Mouse (Mus musculus) heart, postnatal 0 days (tissue): ENCODE measurements around the gene Dnah2. TPM values are rescaled to one million over a fixed set of nuclear protein-coding genes. Genes with fewer than 3 reads are reported as not detected.

ENCODE experiments used
- ATAC-seq: fragments of 200-750 bp; cut with Nextera tagmentation; 2 replicates; pipeline ENCODE4 v1.8.0; 2017; ENCODE audit warnings: low read depth, moderate number of reproducible peaks, moderate library complexity; ENCODE audit not compliant: insufficient read depth
- DNase-seq: peaks from one replicate; pipeline ENCODE4 v3.0.0-alpha.2; 2016; ENCODE audit warnings: low spot score
- H3K27ac ChIP-seq: fragments of 300-500 bp; sonication (generic); 2 replicates; pipeline ENCODE4 v1.5.1; 2014; ENCODE audit warnings: low read depth, mild to moderate bottlenecking
- H3K27me3 ChIP-seq: fragments of 300-500 bp; sonication (generic); 2 replicates; pipeline ENCODE4 v1.6.1; 2014; ENCODE audit warnings: low read length, mixed read lengths; ENCODE audit not compliant: control insufficient read depth, insufficient read depth
- H3K36me3 ChIP-seq: fragments of 300-500 bp; sonication (generic); replicated peaks from 2 replicates; pipeline ENCODE4 v1.6.1; 2014; ENCODE audit warnings: low read length, mixed read lengths; ENCODE audit not compliant: control insufficient read depth, insufficient read depth
- H3K4me1 ChIP-seq: fragments of 300-500 bp; sonication (generic); 2 replicates; pipeline ENCODE4 v1.6.1; 2014; ENCODE audit warnings: antibody characterized with exemption; ENCODE audit not compliant: control insufficient read depth, insufficient read depth
- H3K4me2 ChIP-seq: fragments of 300-500 bp; sonication (generic); 2 replicates; pipeline ENCODE4 v1.6.1; 2014; ENCODE audit warnings: low read depth, mild to moderate bottlenecking, low read length, moderate library complexity
- H3K4me3 ChIP-seq: fragments of 300-500 bp; sonication (generic); 2 replicates; pipeline ENCODE4 v1.5.1; 2014; ENCODE audit warnings: low read depth, low read length
- H3K9ac ChIP-seq: fragments of 300-500 bp; sonication (generic); replicated peaks from 2 replicates; pipeline ENCODE4 v1.6.1; 2014; ENCODE audit warnings: low read depth, low read length, mixed read lengths
- H3K9me3 ChIP-seq: fragments of 300-500 bp; sonication (generic); replicated peaks from 2 replicates; pipeline ENCODE4 v1.6.1; 2016; ENCODE audit warnings: low read length; ENCODE audit not compliant: control insufficient read depth
- CTCF ChIP-seq: IDR thresholded peaks from 2 replicates; pipeline ENCODE4 v1.5.1; 2016; ENCODE audit warnings: antibody characterized with exemption, control low read depth, low read depth
- EP300 ChIP-seq: IDR thresholded peaks from 2 replicates; pipeline ENCODE4 v1.6.1; 2016; ENCODE audit warnings: antibody characterized with exemption, low read depth
- WGBS: fragments of 180-500 bp; shearing (Covaris S2); extraction: QIAGEN DNeasy Blood & Tissue Kit; methylation state at CpG from one replicate; pipeline ENCODE4 v1.1.7; 2014; 5-methylcytosine and 5-hydroxymethylcytosine counted together
- polyA plus RNA-seq: library from polyadenylated mRNA; unstranded; fragments of >200 nt; fragmentation: Nextera tagmentation; extraction: Ambion mirVana; gene quantifications from 2 replicates; pipeline ENCODE4 v1.2.1, GENCODE M21; 2015
- total RNA-seq: library from RNA; depleted of rRNA; stranded (reverse); fragments of >200 nt; gene quantifications from 2 replicates; pipeline ENCODE4 v1.2.3, GENCODE M21; 2014; ENCODE audit warnings: low replicate concordance

The Dnah2 gene
- total and polyA plus RNA-seq, 2 experiments from 2014 or later = 0.03 TPM; not detected in 1

GRCm38 (mm10) chr11:69400083-69400850 lies 148.6 kb downstream of the Dnah2 start:
- H3K27ac ChIP-seq = no peak overlapping the region
- H3K36me3 ChIP-seq = peaks cover 59% of the 10 kb centered on the region
- TF ChIP-seq EP300 = no peak
- TF ChIP-seq CTCF = no peak
- ATAC-seq (no peak), DNase-seq (peak; percentile 4)
- H3K4me3 ChIP-seq = 0 out of 2 replicates have a peak overlapping the region, but pooled peaks have one; percentile 61
- no peaks in the 10 kb centered on the region for H3K27me3 ChIP-seq
- WGBS = 74% methylated on average over 25 of the region's 25 CpGs
- peak overlapping the region; percentile 29 for H3K4me2 ChIP-seq
- no peaks in the 10 kb centered on the region for H3K9me3 ChIP-seq
- no peak overlapping the region for H3K9ac ChIP-seq
- H3K4me1 ChIP-seq = no peaks in the 10 kb centered on the region

- DNase-seq = no peak
- ATAC-seq = no peak
- no peaks in the 10 kb centered on the region for H3K27me3 ChIP-seq
- H3K36me3 ChIP-seq = peaks cover 51% of the 10 kb centered on the region
- no peaks in the 10 kb centered on the region for H3K9me3 ChIP-seq
- peak overlapping the region; percentile 72 for H3K4me2 ChIP-seq
- no peak for TF ChIP-seq EP300
- no peak for TF ChIP-seq CTCF
- H3K4me3 ChIP-seq = peak overlapping the region; percentile 61
- no peaks in the 10 kb centered on the region for H3K4me1 ChIP-seq
- no peak overlapping the region; the same call in 1 of the 2 replicates for H3K9ac ChIP-seq
- 57% methylated on average over 66 of the region's 66 CpGs for WGBS
- peak overlapping the region; percentile 95 for H3K27ac ChIP-seq
Observed at GRCm38 (mm10) chr11:69399201-69400082, 149.5 kb downstream of the Dnah2 start.

GRCm38 (mm10) chr11:69398486-69399200 lies 150.3 kb downstream of the Dnah2 start:
- no peak for TF ChIP-seq CTCF
- no peak for TF ChIP-seq EP300
- peaks cover 43% of the 10 kb centered on the region for H3K36me3 ChIP-seq
- H3K4me1 ChIP-seq = no peaks in the 10 kb centered on the region
- peak overlapping the region; percentile 61 for H3K4me3 ChIP-seq
- H3K27ac ChIP-seq = peak overlapping the region; percentile 95
- ATAC-seq = no peak
- 41% methylated on average over 21 of the region's 21 CpGs for WGBS
- no peaks in the 10 kb centered on the region for H3K9me3 ChIP-seq
- peak overlapping the region; percentile 81; the same call in 1 of the 2 replicates for H3K9ac ChIP-seq
- H3K27me3 ChIP-seq = no peaks in the 10 kb centered on the region
- no peak for DNase-seq
- peak overlapping the region; percentile 72 for H3K4me2 ChIP-seq

- DNase-seq = no peak
- Histone ChIP-seq H3K4me3 (peak within 1 kb of the TSS; percentile 61), H3K9ac (peak within 1 kb of the TSS; percentile 81), H3K9me3 (no peaks in the 10 kb centered on the region), H3K27me3 (no peaks in the 10 kb centered on the region), H3K27ac (peak within 1 kb of the TSS; percentile 95), H3K36me3 (peaks cover 37% of the 10 kb centered on the region), H3K4me1 (no peaks in the 10 kb centered on the region), H3K4me2 (peak within 1 kb of the TSS; percentile 72)
- 9% methylated on average over 16 of the region's 16 CpGs for WGBS
- peak; percentile 39; the same call in 1 of the 2 replicates for TF ChIP-seq EP300
- TF ChIP-seq CTCF = no peak
- ATAC-seq = peak; percentile 5
Observed at GRCm38 (mm10) chr11:69398059-69398458, 150.9 kb downstream of the Dnah2 start, which contains the start of gene Tmem88. Tmem88 (minus strand) TSS chr11:69398234.

- WGBS = 6% methylated on average over 24 of the region's 24 CpGs
- Histone ChIP-seq H3K4me2 (peak overlapping the region; percentile 72), H3K4me3 (peak overlapping the region; percentile 61), H3K9ac (peak overlapping the region; percentile 81), H3K36me3 (peaks cover 33% of the 10 kb centered on the region), H3K27ac (peak overlapping the region; percentile 95), H3K27me3 (no peaks in the 10 kb centered on the region), H3K9me3 (no peaks in the 10 kb centered on the region), H3K4me1 (no peaks in the 10 kb centered on the region)
- DNase-seq = no peak
- no peak for TF ChIP-seq EP300
- peak; percentile 28 for TF ChIP-seq CTCF
- ATAC-seq = no peak
Observed at GRCm38 (mm10) chr11:69397581-69398057, 151.3 kb downstream of the Dnah2 start.
